Mouse (Mus musculus): ENCODE data around the gene Ndufa13. TPM values are rescaled to one million over a fixed set of nuclear protein-coding genes. Genes with fewer than 3 reads are reported as not detected.

The Ndufa13 gene
- total RNA-seq, 2 experiments from 2014 or later: 237 to 261 TPM

GRCm38 (mm10) chr8:69907106-69907505 is 4.7 kb upstream of the Ndufa13 start:
- no peak for DNase-seq

- no peak for DNase-seq
These were observed 3.9 kb upstream of the Ndufa13 start for GRCm38 (mm10) chr8:69906260-69906659.

GRCm38 (mm10) chr8:69904096-69904495 is 1.7 kb upstream of the Ndufa13 start:
- DNase-seq: no peak

- DNase-seq: peak; percentile 99
These were observed 745 bp upstream of the Ndufa13 start for GRCm38 (mm10) chr8:69903063-69903542.

- DNase-seq: peak; percentile 98
These were observed 735 bp downstream of the Ndufa13 start for GRCm38 (mm10) chr8:69901484-69902162.

- no peak for DNase-seq
These were observed 1.4 kb downstream of the Ndufa13 start for GRCm38 (mm10) chr8:69900895-69901451.

- no peak for DNase-seq
These were observed 2.5 kb downstream of the Ndufa13 start for GRCm38 (mm10) chr8:69899876-69900275.

GRCm38 (mm10) chr8:69897857-69898256 is 4.5 kb downstream of the Ndufa13 start:
- no peak for DNase-seq

GRCm38 (mm10) chr8:69895772-69896451 is 6.4 kb downstream of the Ndufa13 start:
- no peak for DNase-seq

- DNase-seq: no peak
These were observed 7.5 kb downstream of the Ndufa13 start for GRCm38 (mm10) chr8:69894836-69895332.

GRCm38 (mm10) chr8:69893863-69894262 is 8.5 kb downstream of the Ndufa13 start:
- peak; percentile 69 for DNase-seq

GRCm38 (mm10) chr8:69890813-69891241 is 11.5 kb downstream of the Ndufa13 start:
- peak; percentile 68 for DNase-seq

GRCm38 (mm10) chr8:69888902-69889301 is 13.5 kb downstream of the Ndufa13 start:
- DNase-seq: no peak

GRCm38 (mm10) chr8:69888244-69888866 is 14.0 kb downstream of the Ndufa13 start:
- no peak for DNase-seq

- no peak for DNase-seq
These were observed 14.8 kb downstream of the Ndufa13 start, which contains the start of gene Cilp2 for GRCm38 (mm10) chr8:69887289-69888243. TSS of gene Cilp2 (minus strand) at chr8:69887687.

GRCm38 (mm10) chr8:69884141-69884540 is 18.2 kb downstream of the Ndufa13 start:
- DNase-seq: peak; percentile 49

- no peak for DNase-seq
These were observed 19.3 kb downstream of the Ndufa13 start for GRCm38 (mm10) chr8:69882833-69883600.

GRCm38 (mm10) chr8:69882021-69882756 is 20.2 kb downstream of the Ndufa13 start:
- peak; percentile 67 for DNase-seq

GRCm38 (mm10) chr8:69881261-69881865 is 21.0 kb downstream of the Ndufa13 start:
- DNase-seq: no peak
